Mouse (Mus musculus): Measurements from ENCODE around the gene Slc29a4. TPM values are rescaled to one million over a fixed set of nuclear protein-coding genes. Genes with fewer than 3 reads are reported as not detected.

The Slc29a4 gene
- polyA plus RNA-seq, 1 experiment from 2014 or later = 70.6 TPM

GRCm38 (mm10) chr5:142771964-142772363 lies 79.7 kb downstream of the Slc29a4 start:
- Histone ChIP-seq H3K27ac (no peak overlapping the region), H3K4me3 (replicated peaks) (no peak overlapping the region), H3K9me3 (no peaks in the 10 kb centered on the region), H3K4me2 (replicated peaks) (no peak overlapping the region), H3K27me3 (no peaks in the 10 kb centered on the region), H3K9ac (replicated peaks) (no peak overlapping the region), H3K36me3 (peaks cover 92% of the 10 kb centered on the region), H3K4me1 (replicated peaks) (peaks cover 37% of the 10 kb centered on the region)
- ATAC-seq = no peak
- WGBS = 92% methylated on average over 15 of the region's 15 CpGs

Other genes with a start within 250 kb of the Slc29a4 start
- gene Ap5z1, start 228.6 kb upstream of the Slc29a4 start, polyA plus RNA-seq (2015; fragmentation: Nextera tagmentation; extraction: Ambion mirVana) = 14.3 and 14.8 TPM in 2 replicates
- gene Papolb, start 162.4 kb upstream of the Slc29a4 start, polyA plus RNA-seq (2015; fragmentation: Nextera tagmentation; extraction: Ambion mirVana) = 0.12 and 0.21 TPM in 2 replicates
- 10.6 and 12.5 TPM in 2 replicates for gene Radil, start 141.4 kb upstream of the Slc29a4 start, polyA plus RNA-seq (2015; fragmentation: Nextera tagmentation; extraction: Ambion mirVana)
- gene Mmd2, start 83.7 kb upstream of the Slc29a4 start, polyA plus RNA-seq (2015; fragmentation: Nextera tagmentation; extraction: Ambion mirVana) = 22.0 and 25.0 TPM in 2 replicates
- gene Wipi2, start 64.8 kb upstream of the Slc29a4 start, polyA plus RNA-seq (2015; fragmentation: Nextera tagmentation; extraction: Ambion mirVana) = 46.8 and 51.2 TPM in 2 replicates
- 30.5 and 40.7 TPM in 2 replicates for gene Tnrc18, start 125.2 kb downstream of the Slc29a4 start, polyA plus RNA-seq (2015; fragmentation: Nextera tagmentation; extraction: Ambion mirVana)
- gene Fbxl18, start 202.9 kb downstream of the Slc29a4 start, polyA plus RNA-seq (2015; fragmentation: Nextera tagmentation; extraction: Ambion mirVana) = 40.1 and 40.4 TPM in 2 replicates
- gene Actb, start 214.2 kb downstream of the Slc29a4 start, polyA plus RNA-seq (2015; fragmentation: Nextera tagmentation; extraction: Ambion mirVana) = 15,567 and 17,404 TPM in 2 replicates

All from midbrain, embryonic 13.5 days (tissue).